Mouse (Mus musculus): Measurements from ENCODE around the gene Adcy6. TPM values are rescaled to one million over a fixed set of nuclear protein-coding genes. Genes with fewer than 3 reads are reported as not detected.
"Not testable (repeated sequence)": the region's sequence is repeated elsewhere in the genome, so short reads cannot be mapped to it uniquely, and the experiment has no call there.

Adcy6 gene
- polyA plus RNA-seq, 1 experiment from 2014 or later, result 10.7 TPM

GRCm38 (mm10) chr15:98594193-98594592 is 15.7 kb downstream of the Adcy6 start:
- peaks cover 98% of the 10 kb centered on the region for H3K36me3 ChIP-seq
- no peaks in the 10 kb centered on the region for H3K4me1 ChIP-seq (replicated peaks)
- no peaks in the 10 kb centered on the region for H3K27me3 ChIP-seq
- WGBS, result 91% methylated on average over 19 of the region's 19 CpGs
- no peak for ATAC-seq (ENCODE audit: low read depth)
- no peak overlapping the region for H3K9ac ChIP-seq
- no peak overlapping the region for H3K27ac ChIP-seq (replicated peaks)
- no peaks in the 10 kb centered on the region for H3K9me3 ChIP-seq
- H3K4me3 ChIP-seq, result no peak overlapping the region
- no peak overlapping the region for H3K4me2 ChIP-seq

- H3K4me2 ChIP-seq, result no peak overlapping the region
- H3K9me3 ChIP-seq, result no peaks in the 10 kb centered on the region
- no peaks in the 10 kb centered on the region for H3K27me3 ChIP-seq
- no peaks in the 10 kb centered on the region for H3K4me1 ChIP-seq (replicated peaks)
- H3K4me3 ChIP-seq, result no peak overlapping the region
- WGBS, result 66% methylated on average over 4 of the region's 4 CpGs
- H3K9ac ChIP-seq, result no peak overlapping the region
- no peak for ATAC-seq (ENCODE audit: low read depth)
- peaks cover 77% of the 10 kb centered on the region for H3K36me3 ChIP-seq
- H3K27ac ChIP-seq (replicated peaks), result no peak overlapping the region
These were observed 18.5 kb downstream of the Adcy6 start for GRCm38 (mm10) chr15:98591396-98591795.

DNA sequence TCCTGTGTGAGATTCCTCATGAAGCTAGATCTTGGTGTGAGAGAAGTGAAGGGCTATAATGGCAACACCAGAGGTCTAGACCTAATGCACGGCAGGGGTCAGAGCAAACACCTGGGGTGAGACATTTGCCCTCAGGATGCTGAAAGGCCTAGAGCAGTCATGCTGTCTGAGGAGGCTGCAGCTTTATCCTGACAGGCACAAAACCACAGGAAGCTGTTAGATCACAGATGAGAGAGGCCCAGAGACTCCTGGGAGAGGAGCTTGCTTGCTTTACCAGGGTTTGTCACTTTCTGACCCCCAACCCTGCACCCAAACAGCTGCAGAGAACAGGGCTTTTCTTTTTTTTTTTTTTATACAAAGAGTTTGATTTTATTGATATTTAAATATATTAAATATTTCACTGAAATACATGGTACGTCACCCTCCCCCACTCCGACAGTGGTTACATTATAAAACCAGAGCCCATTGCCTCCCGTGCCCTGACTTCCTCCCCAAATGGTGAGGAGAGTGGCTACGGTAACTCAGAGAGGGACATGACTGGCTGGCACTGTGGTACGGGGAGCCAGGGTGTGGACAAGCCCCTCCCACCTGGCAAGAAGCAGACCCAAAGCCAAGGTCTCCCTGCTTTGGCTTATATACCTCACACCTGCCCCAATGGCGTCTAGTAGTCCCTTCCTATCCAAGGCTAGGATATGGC is 20.1 kb downstream of the Adcy6 start:
- H3K27me3 ChIP-seq, result no peaks in the 10 kb centered on the region
- no peak for ATAC-seq (ENCODE audit: low read depth)
- no peak overlapping the region for H3K4me3 ChIP-seq
- WGBS, result 73% methylated on average over 7 of the region's 7 CpGs
- no peak overlapping the region for H3K27ac ChIP-seq (replicated peaks)
- no peaks in the 10 kb centered on the region for H3K4me1 ChIP-seq (replicated peaks)
- no peak overlapping the region for H3K4me2 ChIP-seq
- no peak overlapping the region for H3K9ac ChIP-seq
- no peaks in the 10 kb centered on the region for H3K9me3 ChIP-seq
- H3K36me3 ChIP-seq, result peaks cover 61% of the 10 kb centered on the region

DNA sequence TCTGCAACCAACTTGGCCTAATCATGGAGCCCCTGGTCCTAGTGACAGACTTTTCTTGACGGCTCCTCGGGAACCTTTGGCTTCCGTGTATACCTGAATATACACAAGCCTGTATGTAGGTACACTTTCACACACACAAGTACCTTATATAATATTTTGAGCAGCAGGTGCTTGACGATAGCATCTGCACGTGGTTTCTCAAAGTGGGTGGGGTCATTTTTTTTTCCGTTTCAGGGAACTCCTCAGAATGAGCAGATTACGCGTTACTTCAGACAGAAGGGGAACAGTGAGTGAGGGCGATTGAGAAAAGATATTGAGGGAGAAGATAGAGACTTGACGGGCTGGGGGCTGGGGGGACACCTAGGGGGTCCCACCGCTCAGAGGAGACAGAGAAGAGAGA is 22.1 kb downstream of the Adcy6 start:
- Histone ChIP-seq H3K4me3 (no peak overlapping the region), H3K27me3 (no peaks in the 10 kb centered on the region), H3K9ac (no peak overlapping the region), H3K4me1 (replicated peaks) (no peaks in the 10 kb centered on the region), H3K36me3 (peaks cover 40% of the 10 kb centered on the region), H3K4me2 (no peak overlapping the region), H3K27ac (replicated peaks) (no peak overlapping the region), H3K9me3 (no peaks in the 10 kb centered on the region)
- 91% methylated on average over 11 of the region's 11 CpGs for WGBS
- ATAC-seq (ENCODE audit: low read depth), result no peak

DNA sequence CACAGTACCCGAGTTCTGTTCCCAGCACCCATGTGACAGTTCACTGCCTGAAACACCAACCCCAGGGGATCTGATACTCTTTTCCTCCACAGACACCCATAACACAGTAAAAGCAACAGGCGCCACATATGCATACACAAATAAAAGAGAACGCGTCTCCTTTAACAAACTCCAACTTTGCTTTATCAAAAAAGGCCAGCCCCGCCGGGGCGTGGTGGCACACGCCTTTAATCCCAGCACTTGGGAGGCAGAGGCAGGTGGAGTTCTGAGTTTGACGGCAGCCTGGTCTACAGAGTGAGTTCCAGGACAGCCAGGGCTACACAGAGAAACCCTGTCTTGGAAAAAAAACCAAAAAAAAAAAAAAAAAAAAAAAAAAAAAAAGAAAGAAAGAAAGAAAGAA is 23.7 kb downstream of the Adcy6 start:
- not testable (repeated sequence) for H3K4me3 ChIP-seq; H3K27me3 ChIP-seq; H3K4me2 ChIP-seq; H3K4me1 ChIP-seq (replicated peaks); H3K9ac ChIP-seq; H3K9me3 ChIP-seq; H3K27ac ChIP-seq (replicated peaks); ATAC-seq (ENCODE audit: low read depth)
- WGBS, result 83% methylated on average over 9 of the region's 9 CpGs
- peaks cover 24% of the 10 kb centered on the region for H3K36me3 ChIP-seq

- no peaks in the 10 kb centered on the region for H3K9me3 ChIP-seq
- ATAC-seq (ENCODE audit: low read depth), result no peak
- H3K27ac ChIP-seq (replicated peaks), result no peak overlapping the region
- no peaks in the 10 kb centered on the region for H3K27me3 ChIP-seq
- 49% methylated on average over 7 of the region's 7 CpGs for WGBS
- H3K4me1 ChIP-seq (replicated peaks), result no peaks in the 10 kb centered on the region
- no peak overlapping the region for H3K9ac ChIP-seq
- H3K36me3 ChIP-seq, result peaks cover 17% of the 10 kb centered on the region; the same call in 1 of the 2 replicates
- no peak overlapping the region for H3K4me3 ChIP-seq
- H3K4me2 ChIP-seq, result no peak overlapping the region
These were observed 24.5 kb downstream of the Adcy6 start for GRCm38 (mm10) chr15:98585421-98585820.

- Histone ChIP-seq H3K27ac (replicated peaks) (no peak overlapping the region), H3K36me3 (no peaks in the 10 kb centered on the region), H3K9ac (no peak overlapping the region), H3K4me1 (replicated peaks) (no peaks in the 10 kb centered on the region), H3K9me3 (no peaks in the 10 kb centered on the region), H3K27me3 (no peaks in the 10 kb centered on the region), H3K4me2 (no peak overlapping the region), H3K4me3 (no peak overlapping the region)
- 80% methylated on average over 8 of the region's 8 CpGs for WGBS
- ATAC-seq (ENCODE audit: low read depth), result no peak
These were observed 26.9 kb downstream of the Adcy6 start for GRCm38 (mm10) chr15:98582996-98583395.

- no peak overlapping the region for H3K4me3 ChIP-seq
- no peak for ATAC-seq (ENCODE audit: low read depth)
- no peaks in the 10 kb centered on the region for H3K4me1 ChIP-seq (replicated peaks)
- H3K9ac ChIP-seq, result no peak overlapping the region; the same call in 1 of the 2 replicates
- H3K9me3 ChIP-seq, result no peaks in the 10 kb centered on the region
- H3K27ac ChIP-seq (replicated peaks), result no peak overlapping the region
- no peak overlapping the region for H3K4me2 ChIP-seq
- H3K36me3 ChIP-seq, result no peaks in the 10 kb centered on the region
- H3K27me3 ChIP-seq, result no peaks in the 10 kb centered on the region
- 85% methylated on average over 8 of the region's 8 CpGs for WGBS
These were observed 27.5 kb downstream of the Adcy6 start for GRCm38 (mm10) chr15:98582410-98582809.

GRCm38 (mm10) chr15:98579795-98580464 is 29.9 kb downstream of the Adcy6 start:
- 43% methylated on average over 5 of the region's 5 CpGs for WGBS
- no peak overlapping the region for H3K4me2 ChIP-seq
- peak; percentile 88 for ATAC-seq (ENCODE audit: low read depth)
- no peak overlapping the region for H3K27ac ChIP-seq (replicated peaks)
- H3K4me3 ChIP-seq, result no peak overlapping the region
- no peak overlapping the region for H3K9ac ChIP-seq
- H3K36me3 ChIP-seq, result no peaks in the 10 kb centered on the region
- H3K9me3 ChIP-seq, result no peaks in the 10 kb centered on the region
- no peaks in the 10 kb centered on the region for H3K4me1 ChIP-seq (replicated peaks)
- no peaks in the 10 kb centered on the region for H3K27me3 ChIP-seq

- H3K4me1 ChIP-seq (replicated peaks), result no peaks in the 10 kb centered on the region
- no peak overlapping the region for H3K4me3 ChIP-seq
- no peaks in the 10 kb centered on the region for H3K27me3 ChIP-seq
- H3K36me3 ChIP-seq, result no peaks in the 10 kb centered on the region
- 85% methylated on average over 2 of the region's 2 CpGs for WGBS
- H3K27ac ChIP-seq (replicated peaks), result no peak overlapping the region
- no peaks in the 10 kb centered on the region for H3K9me3 ChIP-seq
- ATAC-seq (ENCODE audit: low read depth), result no peak
- H3K4me2 ChIP-seq, result no peak overlapping the region
- no peak overlapping the region for H3K9ac ChIP-seq
These were observed 30.6 kb downstream of the Adcy6 start for GRCm38 (mm10) chr15:98579310-98579709.

GRCm38 (mm10) chr15:98573293-98573692 is 36.6 kb downstream of the Adcy6 start:
- Histone ChIP-seq H3K27me3 (no peaks in the 10 kb centered on the region), H3K36me3 (no peaks in the 10 kb centered on the region), H3K9ac (no peak overlapping the region), H3K4me1 (replicated peaks) (peaks cover 11% of the 10 kb centered on the region), H3K4me3 (no peak overlapping the region), H3K4me2 (no peak overlapping the region), H3K9me3 (no peaks in the 10 kb centered on the region), H3K27ac (replicated peaks) (no peak overlapping the region)
- no peak for ATAC-seq (ENCODE audit: low read depth)
- WGBS, result 82% methylated on average over 4 of the region's 4 CpGs

DNA sequence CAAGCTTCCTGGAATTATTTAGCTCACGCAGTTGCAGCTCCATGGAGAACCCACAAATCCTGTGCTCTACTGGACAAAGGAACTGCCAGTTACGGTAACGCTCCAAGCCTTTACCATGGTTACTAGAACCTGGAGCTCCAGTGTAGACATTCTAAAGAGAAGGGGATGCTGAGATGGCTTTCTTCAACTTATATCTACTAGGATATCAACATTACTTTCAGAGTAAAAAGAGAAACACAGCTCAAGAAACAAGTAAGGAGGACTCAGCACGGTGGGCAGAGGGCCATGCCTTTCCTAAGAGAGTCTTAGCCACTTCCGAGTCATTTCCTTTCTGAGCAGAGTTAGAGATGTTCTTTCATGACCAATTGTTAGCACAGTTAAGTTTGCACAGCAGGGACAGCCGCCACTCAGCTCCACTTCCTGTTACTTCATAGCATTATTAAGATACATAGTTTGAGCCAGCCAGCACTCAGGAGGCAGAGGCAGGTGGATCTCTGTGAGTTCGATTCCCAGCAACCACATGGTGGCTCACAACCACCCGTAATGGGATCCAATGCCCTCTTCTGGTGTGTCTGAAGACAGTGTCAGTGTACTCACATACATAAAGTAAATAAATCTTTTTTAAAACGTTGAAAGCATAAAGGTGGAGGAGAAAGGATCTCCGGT is 38.9 kb downstream of the Adcy6 start, which contains the start of the genes Ccnt1 and 4930415O20Rik:
TSS of gene Ccnt1 (minus strand) at position 51 of the 666 bp plus-strand sequence.
TSS of gene 4930415O20Rik (plus strand) at position 132 of the 666 bp plus-strand sequence.
- 83% methylated on average over 10 of the region's 10 CpGs for WGBS
- H3K4me3 ChIP-seq, result no peak within 1 kb of the TSS
- no peak within 1 kb of the TSS for H3K27ac ChIP-seq (replicated peaks)
- H3K27me3 ChIP-seq, result no peaks in the 10 kb centered on the region
- no peaks in the 10 kb centered on the region for H3K9me3 ChIP-seq
- no peaks in the 10 kb centered on the region for H3K36me3 ChIP-seq
- H3K4me2 ChIP-seq, result no peak within 1 kb of the TSS
- no peak for ATAC-seq (ENCODE audit: low read depth)
- H3K4me1 ChIP-seq (replicated peaks), result peaks cover 20% of the 10 kb centered on the region
- no peak within 1 kb of the TSS for H3K9ac ChIP-seq
